Mouse (Mus musculus) lung, embryonic 15.5 days (tissue): ENCODE data around the gene Alk. TPM values are rescaled to one million over a fixed set of nuclear protein-coding genes. Genes with fewer than 3 reads are reported as not detected.

Source experiments
- ATAC-seq: fragments of 200-750 bp; cut with Nextera tagmentation; 2 replicates; pipeline ENCODE4 v1.8.0; 2017; ENCODE audit warnings: moderate number of reproducible peaks, borderline replicate concordance; ENCODE audit not compliant: low FRiP score, low TSS enrichment; ENCODE audit errors: extremely low read depth
- H3K27ac ChIP-seq: fragments of 300-500 bp; sonication (generic); 2 replicates; pipeline ENCODE4 v1.5.1; 2015; ENCODE audit warnings: moderate library complexity, mild to moderate bottlenecking, inconsistent platforms
- H3K27me3 ChIP-seq: fragments of 300-500 bp; sonication (generic); 2 replicates; pipeline ENCODE4 v1.6.1; 2015; ENCODE audit warnings: inconsistent platforms
- H3K36me3 ChIP-seq: fragments of 300-500 bp; sonication (generic); 2 replicates; pipeline ENCODE4 v1.6.1; 2015; ENCODE audit warnings: inconsistent platforms
- H3K4me1 ChIP-seq: fragments of 300-500 bp; sonication (generic); 2 replicates; pipeline ENCODE4 v1.6.1; 2015; ENCODE audit warnings: inconsistent platforms
- H3K4me2 ChIP-seq: fragments of 300-500 bp; sonication (generic); 2 replicates; pipeline ENCODE4 v1.6.1; 2015; ENCODE audit warnings: inconsistent platforms, mild to moderate bottlenecking, moderate library complexity
- H3K4me3 ChIP-seq: fragments of 300-500 bp; sonication (generic); 2 replicates; pipeline ENCODE4 v1.5.1; 2015; ENCODE audit warnings: mild to moderate bottlenecking, inconsistent platforms
- H3K9ac ChIP-seq: fragments of 300-500 bp; sonication (generic); 2 replicates; pipeline ENCODE4 v1.6.1; 2015; ENCODE audit warnings: inconsistent platforms
- H3K9me3 ChIP-seq: fragments of 300-500 bp; sonication (generic); 2 replicates; pipeline ENCODE4 v1.6.1; 2016; ENCODE audit warnings: inconsistent platforms
- WGBS: fragments of 180-500 bp; shearing (Covaris S2); methylation state at CpG from one replicate; pipeline ENCODE4 v1.1.7; 2015; 5-methylcytosine and 5-hydroxymethylcytosine counted together
- polyA plus RNA-seq: library from polyadenylated mRNA; unstranded; fragments of >200 nt; fragmentation: Nextera tagmentation; extraction: Ambion mirVana; gene quantifications from 2 replicates; pipeline ENCODE4 v1.2.1, GENCODE M21; 2015

The Alk gene
- polyA plus RNA-seq, 1 experiment from 2014 or later, result 0.22 TPM

GRCm38 (mm10) chr17:71827627-71828026 lies 776.8 kb downstream of the Alk start:
- H3K27ac ChIP-seq, result no peak overlapping the region
- no peaks in the 10 kb centered on the region for H3K27me3 ChIP-seq
- 34% methylated on average over 8 of the region's 8 CpGs for WGBS
- no peak overlapping the region for H3K4me3 ChIP-seq
- H3K4me2 ChIP-seq, result no peak overlapping the region
- ATAC-seq, result no peak
- H3K36me3 ChIP-seq, result no peaks in the 10 kb centered on the region
- no peak overlapping the region for H3K9ac ChIP-seq
- peaks cover 7% of the 10 kb centered on the region; the same call in 1 of the 2 replicates for H3K4me1 ChIP-seq
- H3K9me3 ChIP-seq, result no peaks in the 10 kb centered on the region

- Histone ChIP-seq H3K36me3 (no peaks in the 10 kb centered on the region), H3K4me2 (no peak overlapping the region), H3K9me3 (no peaks in the 10 kb centered on the region), H3K27me3 (no peaks in the 10 kb centered on the region), H3K4me1 (peaks cover 7% of the 10 kb centered on the region; the same call in 1 of the 2 replicates), H3K27ac (no peak overlapping the region), H3K9ac (no peak overlapping the region), H3K4me3 (no peak overlapping the region)
- 27% methylated on average over 3 of the region's 3 CpGs for WGBS
- ATAC-seq, result no peak
These were observed 777.8 kb downstream of the Alk start for GRCm38 (mm10) chr17:71826603-71827002.

GRCm38 (mm10) chr17:71823622-71824306 lies 780.7 kb downstream of the Alk start:
- ATAC-seq, result no peak
- Histone ChIP-seq H3K36me3 (no peaks in the 10 kb centered on the region), H3K27me3 (no peaks in the 10 kb centered on the region), H3K4me3 (no peak overlapping the region), H3K9ac (no peak overlapping the region), H3K27ac (no peak overlapping the region), H3K4me2 (no peak overlapping the region), H3K9me3 (no peaks in the 10 kb centered on the region), H3K4me1 (peaks cover 7% of the 10 kb centered on the region; the same call in 1 of the 2 replicates)
- WGBS, result 60% methylated on average over 8 of the region's 8 CpGs

Other genes with a start within 250 kb of the Alk start
- 43.9 and 44.2 TPM in 2 replicates for gene Ypel5, start 231.8 kb upstream of the Alk start, polyA plus RNA-seq